Mouse (Mus musculus) right cerebral cortex, postnatal 10 days (tissue): Measurements from ENCODE around the gene Emilin3.

Source experiments
- DNase-seq, 2 experiments: peaks; one replicate each; pipeline ENCODE4 v3.0.0; 2021; ENCODE audit warnings: low spot score in 2 of 2

The Emilin3 gene

DNA sequence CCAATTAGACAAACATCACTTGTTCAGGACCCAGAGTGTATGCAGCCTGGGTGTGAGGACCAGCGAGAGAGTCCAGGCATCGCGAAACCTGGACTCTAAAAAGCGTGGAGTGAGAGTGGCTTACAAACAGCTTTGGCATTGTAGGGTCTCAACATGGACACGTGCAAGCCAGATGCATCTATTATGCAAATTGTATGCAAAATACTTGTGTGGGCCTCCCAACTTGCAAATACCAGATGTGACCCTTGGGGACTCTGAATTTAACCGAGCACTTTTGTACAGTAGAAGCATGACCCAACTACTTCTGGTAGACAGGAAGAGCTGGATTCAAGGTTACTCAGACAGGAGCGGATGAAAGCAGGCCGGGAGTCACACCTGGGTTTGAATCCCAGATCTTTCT lies 4.6 kb upstream of the Emilin3 start:
- DNase-seq = no peak

DNA sequence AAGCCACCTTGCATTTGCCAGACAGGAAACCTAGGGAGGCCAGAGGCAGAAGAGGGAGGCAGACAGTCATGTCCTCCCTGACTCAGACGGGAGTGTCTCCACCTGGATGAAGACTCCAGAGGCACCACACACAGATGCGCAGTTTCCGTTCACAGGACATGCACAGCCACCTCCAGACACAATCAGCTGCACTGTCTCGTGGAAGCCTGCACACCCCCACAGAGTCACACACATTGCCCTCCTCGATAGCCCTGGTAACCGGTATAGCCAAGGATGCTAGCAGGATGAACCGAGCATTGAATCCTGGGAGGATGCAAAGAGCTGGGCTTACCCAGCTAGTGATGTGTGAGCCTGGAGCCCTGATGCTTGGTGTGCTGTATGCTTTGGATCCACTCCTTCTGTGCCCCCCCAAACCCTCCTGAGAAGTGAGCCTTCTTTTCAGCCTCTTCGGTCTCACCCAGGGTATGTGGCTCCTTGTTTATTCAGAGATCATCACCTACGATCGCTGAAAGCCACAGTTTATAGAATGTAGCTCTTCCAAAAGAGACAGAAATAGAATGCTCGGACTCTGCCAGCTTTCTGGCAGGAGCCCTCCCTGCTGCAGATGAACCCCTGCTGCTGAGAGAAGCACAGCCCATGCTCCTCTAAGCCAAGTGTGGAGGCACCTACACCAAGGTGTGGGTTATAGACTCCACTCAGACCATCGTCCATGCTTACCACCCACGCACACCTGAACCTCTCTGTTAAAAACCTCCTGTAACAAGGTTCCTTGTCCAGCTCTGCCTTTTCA lies 3.9 kb upstream of the Emilin3 start:
- DNase-seq = no peak

DNA sequence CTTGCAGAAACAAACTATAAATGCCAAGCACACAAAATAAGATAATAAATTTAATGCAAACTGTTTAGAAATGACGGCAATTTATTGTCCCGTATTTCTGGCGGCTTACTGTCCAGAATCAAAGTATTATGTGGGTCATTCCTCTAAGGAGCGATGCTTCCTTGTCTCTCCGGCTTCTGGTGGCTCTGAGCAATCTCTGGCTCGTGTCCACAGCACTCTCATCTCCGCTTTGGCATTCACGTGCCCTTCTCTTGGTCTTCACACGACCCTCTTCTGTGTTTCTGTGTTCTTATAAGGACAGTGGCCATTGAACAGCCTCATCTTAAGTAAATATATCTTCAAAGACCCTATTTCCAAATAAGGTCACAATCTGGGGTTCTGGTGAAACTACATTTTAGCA lies 2.5 kb upstream of the Emilin3 start:
- no peak for DNase-seq

DNA sequence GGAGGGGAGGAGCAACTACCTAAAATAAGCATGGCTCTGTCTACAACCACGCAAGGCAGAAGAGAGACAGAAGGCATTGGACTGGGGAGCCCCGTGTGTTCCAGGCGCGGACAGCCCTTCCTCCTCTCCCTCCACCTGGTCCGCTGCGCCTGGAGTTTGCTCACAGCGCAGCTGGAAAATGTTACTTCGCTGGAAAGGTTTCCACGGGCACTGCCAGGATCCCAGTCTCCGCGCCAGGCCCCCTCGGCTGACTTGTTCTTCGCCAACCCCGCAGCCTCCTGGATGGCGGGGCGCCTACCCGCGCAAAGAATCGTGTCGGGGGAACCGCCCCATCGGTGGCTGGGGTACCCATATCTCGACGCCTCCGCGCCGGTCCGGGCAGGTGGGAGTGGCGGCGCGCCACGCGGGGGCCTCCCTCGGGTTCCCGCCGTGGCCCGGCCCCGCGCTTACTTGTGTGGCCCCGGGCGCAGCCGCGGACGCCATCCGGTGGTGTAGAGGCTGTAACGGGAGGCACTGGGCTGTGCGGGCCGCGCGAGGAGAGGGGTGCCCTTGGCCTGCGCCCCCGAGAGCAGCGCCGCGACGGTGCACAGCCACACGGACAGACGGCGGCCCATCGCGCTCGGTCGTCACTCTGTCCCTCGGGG lies 448 bp downstream of the Emilin3 start:
- DNase-seq = no peak

GRCm38 (mm10) chr2:160910633-160911032 lies 1.5 kb downstream of the Emilin3 start:
- DNase-seq = no peak

DNA sequence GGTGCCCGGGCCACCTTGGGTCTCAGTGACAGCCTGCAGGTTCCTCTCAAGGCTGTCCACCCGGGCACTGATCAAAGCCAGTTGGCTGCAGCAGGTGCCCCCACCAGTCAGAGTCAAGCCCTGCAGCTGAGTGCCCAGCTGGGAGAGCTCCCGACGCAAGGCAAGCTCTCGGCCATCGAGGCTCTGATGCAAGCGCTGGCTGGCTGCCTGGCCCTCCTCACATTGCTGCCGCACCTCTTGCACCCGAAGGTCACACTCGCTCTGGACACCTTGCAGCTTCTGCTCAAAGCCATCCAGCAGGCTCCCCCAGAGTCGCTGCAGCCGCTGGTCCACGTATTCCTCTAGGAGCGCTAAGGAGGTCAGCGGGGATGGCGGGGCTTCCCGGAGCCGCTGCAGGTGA lies 3.5 kb downstream of the Emilin3 start:
- no peak for DNase-seq

DNA sequence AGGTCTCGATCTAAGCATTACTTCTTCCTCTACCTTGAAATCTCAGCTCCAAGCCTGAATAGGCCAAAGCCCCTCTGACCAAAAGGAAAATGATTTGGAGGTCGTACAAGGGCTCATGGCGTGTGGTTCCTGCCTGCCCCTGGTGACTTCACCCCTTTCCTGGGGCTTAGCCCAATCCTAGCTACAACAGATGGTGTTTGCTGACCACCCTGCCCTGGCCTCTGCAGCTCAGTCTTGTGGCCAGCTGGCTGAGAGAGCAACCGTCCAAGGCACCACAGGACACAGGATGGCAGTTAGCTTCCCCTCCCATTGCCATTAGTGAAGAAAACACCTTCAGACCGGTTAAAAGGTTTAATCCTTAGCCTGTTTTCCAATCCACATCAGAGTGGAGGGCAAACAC lies 6.0 kb downstream of the Emilin3 start:
- DNase-seq = no peak

DNA sequence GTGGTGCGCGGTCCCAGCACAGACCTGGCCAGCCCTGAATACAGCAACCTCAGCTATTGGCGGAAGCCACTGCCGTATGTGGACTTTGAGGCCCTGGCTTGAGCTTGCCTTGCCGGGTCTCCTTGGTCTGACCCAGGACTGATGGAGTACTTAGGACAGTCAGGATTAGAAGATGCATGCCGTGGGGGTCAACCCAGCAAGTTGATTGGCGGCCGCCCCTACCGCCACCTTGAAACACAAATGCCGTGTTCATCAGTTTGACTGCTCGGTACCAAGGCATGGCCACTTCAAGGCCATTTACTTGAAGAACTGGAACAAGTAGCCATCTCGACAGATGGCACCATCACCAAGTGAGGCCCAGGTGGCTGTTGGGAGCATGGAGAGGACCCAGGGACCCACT lies 6.8 kb downstream of the Emilin3 start:
- DNase-seq = no peak

- DNase-seq = no peak
Measured at GRCm38 (mm10) chr2:160901656-160902412, 10.3 kb downstream of the Emilin3 start.

DNA sequence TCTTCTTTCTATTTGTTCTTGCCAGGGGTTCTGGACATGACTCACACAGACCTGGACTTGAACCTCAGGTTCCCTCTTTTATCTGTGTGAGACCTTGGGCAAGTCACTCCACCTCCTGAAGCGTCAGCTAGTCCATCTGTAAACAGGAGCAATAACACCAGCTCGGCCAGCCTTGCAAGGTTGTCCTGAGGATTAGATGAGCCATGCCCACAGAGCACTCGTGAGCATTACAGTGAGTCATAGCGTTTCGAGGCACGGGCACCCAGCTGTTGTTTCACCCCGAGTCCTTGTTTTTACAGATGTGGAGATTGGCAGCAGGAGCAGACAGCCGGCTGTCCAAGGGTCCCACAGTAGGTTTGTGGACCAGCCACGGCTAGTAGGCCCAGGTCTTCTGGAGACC lies 20.4 kb downstream of the Emilin3 start:
- no peak for DNase-seq

DNA sequence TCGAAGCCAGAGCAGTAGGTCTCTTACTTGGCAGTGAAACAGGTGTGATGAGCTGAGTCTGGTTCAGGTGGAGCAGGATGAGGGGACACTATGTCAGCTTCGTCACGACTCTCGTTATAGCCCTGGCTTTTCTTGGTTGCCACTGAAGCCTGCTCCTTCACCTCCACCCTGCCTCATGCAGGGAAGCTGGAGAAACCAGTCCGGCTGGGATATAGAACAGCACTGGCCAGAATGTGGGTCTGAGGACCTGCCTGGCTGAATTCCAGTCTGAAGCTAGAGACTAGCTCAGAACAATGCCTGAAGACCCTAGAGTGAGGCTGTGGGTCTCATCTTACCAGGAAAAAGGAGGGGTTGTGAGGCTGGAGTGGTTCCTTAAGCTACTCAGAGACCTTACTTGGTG lies 21.1 kb downstream of the Emilin3 start:
- DNase-seq = no peak

DNA sequence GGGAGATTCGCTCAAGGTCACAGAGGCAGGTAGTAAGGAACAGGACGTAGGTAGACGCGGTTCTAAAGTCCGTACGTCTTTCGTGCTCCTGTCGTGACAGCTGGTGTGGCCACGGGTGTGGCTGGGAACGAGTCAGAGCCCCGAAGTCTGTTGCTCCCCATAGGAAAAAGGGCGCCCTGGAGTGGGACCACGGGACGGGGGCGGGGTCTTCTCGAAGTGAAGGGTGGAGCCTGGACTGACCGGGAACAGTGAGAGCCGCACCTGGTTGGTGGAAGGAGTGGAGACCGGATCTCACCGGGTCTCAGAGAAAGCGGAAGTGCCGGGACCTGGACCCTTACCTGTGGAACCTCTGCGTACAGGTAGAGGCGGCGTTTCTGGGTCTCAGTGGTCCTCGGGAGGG lies 24.3 kb downstream of the Emilin3 start:
- DNase-seq = no peak

DNA sequence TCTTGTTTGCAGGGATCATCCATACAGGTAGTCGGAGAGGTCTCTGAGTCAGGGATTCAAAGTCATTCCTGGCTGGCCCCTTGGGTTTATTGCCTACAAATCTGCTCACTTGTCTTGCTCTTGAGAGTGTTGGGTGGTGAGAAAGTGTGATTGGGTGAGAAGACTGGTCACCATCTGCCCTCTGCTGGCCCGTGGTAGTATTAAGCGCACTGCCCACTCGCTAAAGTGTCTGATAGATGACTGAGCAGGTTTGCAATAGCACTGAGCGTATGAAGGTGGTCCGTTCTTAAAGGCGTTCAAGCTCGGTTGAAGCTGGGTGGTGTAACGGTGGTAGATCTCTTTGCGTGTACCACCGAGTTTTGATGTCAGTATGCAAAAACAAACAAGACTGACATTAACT lies 24.8 kb downstream of the Emilin3 start:
- peak; percentile 85 to 87 for DNase-seq

- DNase-seq = no peak
Measured at GRCm38 (mm10) chr2:160886221-160886620, 25.9 kb downstream of the Emilin3 start.

DNA sequence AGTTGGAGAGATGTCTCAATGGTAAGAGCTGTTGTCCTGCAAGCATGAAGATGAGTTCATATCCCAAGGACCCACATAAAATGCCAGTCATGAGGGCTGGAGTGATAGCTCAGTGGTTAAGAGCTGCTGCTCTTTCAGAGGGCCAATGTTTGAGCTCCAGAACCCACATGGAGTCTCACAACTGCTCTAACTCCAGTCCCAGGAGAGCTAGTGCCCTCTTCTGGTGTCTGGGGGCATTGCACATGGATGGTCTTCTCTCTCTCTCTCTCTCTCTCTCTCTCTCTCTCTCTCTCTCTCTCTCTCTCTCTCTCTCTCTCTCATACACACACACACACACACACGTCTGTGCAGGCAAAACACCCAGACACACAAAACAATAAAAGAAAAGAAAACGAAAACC lies 27.3 kb downstream of the Emilin3 start:
- no peak for DNase-seq

DNA sequence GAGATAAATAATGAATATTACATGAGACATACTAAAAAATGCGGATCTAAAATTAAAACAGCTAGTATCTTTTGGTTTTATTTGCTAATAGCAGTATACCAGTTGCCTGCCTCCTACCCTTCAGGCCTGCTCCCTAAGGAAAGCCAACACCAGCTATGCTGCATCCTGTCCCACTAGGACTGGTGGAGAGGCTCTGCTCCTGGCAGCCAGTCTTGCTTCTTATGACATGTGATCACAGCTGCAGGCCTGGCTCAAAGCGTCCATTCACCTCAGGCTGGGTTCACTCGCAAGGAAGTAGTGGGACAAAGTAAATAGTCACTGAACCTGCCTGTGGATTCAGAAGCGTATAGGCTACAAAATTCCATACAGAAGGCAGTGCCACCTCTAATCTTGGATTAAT lies 28.2 kb downstream of the Emilin3 start:
- peak in 1 of 2 experiments; percentile 45 for DNase-seq

DNA sequence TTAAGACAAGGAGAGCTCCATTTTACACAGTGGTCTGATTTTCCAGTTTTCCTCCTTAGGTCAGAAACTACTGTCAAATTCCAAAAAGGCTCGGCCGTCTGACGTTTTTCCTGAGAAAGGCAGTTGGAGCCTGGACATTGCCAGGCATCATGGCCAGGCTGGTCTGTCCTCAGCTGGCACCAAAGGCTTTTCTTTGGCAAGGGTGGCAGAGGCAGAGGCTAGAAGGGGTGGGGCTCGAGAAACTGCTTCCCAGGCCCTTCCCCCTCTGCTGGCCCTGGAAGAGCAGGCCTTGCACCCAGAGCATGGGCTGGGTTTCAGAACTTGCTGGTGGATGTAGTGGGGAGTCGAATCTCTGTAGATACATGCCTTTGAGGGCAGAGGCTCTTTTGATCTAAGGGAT lies 29.7 kb downstream of the Emilin3 start:
- peak in 1 of 2 experiments; percentile 51 for DNase-seq

GRCm38 (mm10) chr2:160881462-160882101 lies 30.5 kb downstream of the Emilin3 start:
- no peak for DNase-seq

- peak; percentile 48 to 54 for DNase-seq
Measured at GRCm38 (mm10) chr2:160880453-160881195, 31.5 kb downstream of the Emilin3 start, which contains the start of gene Lpin3. Gene Lpin3 (plus strand): TSS chr2:160880670.

DNA sequence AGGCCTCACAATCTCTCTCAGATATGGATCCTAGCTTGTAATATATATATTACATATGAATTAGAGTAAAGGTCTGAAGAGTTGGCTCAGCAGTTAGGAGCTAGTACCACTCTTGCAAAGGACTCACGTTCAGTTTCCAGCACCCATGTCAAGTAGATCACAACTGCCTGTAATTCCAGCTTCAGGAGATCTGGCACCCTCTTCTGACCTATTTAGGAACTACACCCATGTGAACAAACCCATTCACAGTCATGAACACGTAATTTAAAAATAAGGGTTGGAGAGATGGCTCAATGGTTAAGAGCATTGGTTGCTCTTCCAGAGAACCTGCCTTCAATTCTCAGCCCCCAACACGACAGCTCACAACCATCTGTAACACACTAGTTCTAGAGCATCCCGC lies 36.0 kb downstream of the Emilin3 start:
- no peak for DNase-seq

GRCm38 (mm10) chr2:160874231-160874877 lies 37.8 kb downstream of the Emilin3 start:
- no peak for DNase-seq
